Mouse (Mus musculus) ES-E14 (cell line): ENCODE data around the gene Iqschfp.

Experiments used
- HCFC1 ChIP-seq: IDR thresholded peaks from 2 replicates; pipeline ENCODE4 v1.6.1; 2012; ENCODE audit warnings: low read length, inconsistent platforms, borderline replicate concordance; ENCODE audit not compliant: insufficient read depth
- MAFK ChIP-seq: IDR thresholded peaks from 2 replicates; pipeline ENCODE4 v1.6.1; 2014; ENCODE audit warnings: mild to moderate bottlenecking, low read depth, low read length, inconsistent platforms; ENCODE audit not compliant: insufficient read depth
- ZNF384 ChIP-seq: IDR thresholded peaks from 2 replicates; pipeline ENCODE4 v1.6.1; 2012; ENCODE audit warnings: low read depth, low read length, inconsistent platforms

DNA sequence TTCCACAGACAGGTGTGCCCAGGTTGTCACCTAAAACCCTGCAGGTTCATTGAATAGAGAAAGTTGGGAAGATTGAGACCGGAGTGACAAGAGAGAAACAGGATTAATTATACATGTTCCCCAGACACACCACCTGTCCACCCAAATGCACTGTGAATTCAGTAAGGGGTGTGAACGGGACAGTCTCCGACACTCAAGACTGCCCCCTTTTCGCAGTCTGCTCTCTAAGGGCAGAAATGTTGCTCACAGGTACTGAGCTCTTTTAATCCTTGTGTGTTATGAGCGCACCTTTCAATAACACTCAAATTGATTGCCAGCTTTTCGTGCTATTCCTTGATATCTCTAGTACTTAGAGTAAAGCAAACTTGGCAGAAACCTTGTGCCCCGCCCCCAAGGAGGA lies 460.9 kb downstream of the Iqschfp start:
- TF ChIP-seq HCFC1 (no peak), MAFK (no peak), ZNF384 (no peak)
